Mouse (Mus musculus): Measurements from ENCODE around the gene Dock6. TPM values are rescaled to one million over a fixed set of nuclear protein-coding genes. Genes with fewer than 3 reads are reported as not detected.

Gene Dock6
- polyA plus RNA-seq, 1 experiment from 2014 or later, result 47.9 TPM

DNA sequence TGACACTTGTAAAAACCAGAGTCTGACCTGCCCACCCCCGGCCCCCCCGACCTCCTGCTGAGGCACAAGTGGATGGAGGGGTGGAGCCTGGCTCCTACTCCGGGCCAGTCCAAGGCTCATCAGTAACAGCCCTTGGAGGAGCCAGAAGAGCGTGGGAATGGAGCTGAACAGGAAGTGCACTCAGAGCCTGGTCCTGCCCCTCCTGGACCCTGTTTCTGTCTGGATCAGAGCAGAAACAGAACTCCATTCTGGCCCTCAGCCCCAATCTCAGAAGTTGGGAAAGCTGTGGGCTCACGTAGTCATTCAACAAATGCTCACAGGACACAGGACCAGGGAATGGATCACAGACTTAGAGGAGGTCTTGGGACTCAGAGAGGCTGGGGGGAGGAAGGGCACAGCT is 10.0 kb downstream of the Dock6 start:
- WGBS, result 36% methylated on average over 5 of the region's 5 CpGs
- DNase-seq (ENCODE audit: low spot score), result no peak
- peaks cover 41% of the 10 kb centered on the region for H3K4me1 ChIP-seq
- no peaks in the 10 kb centered on the region for H3K9me3 ChIP-seq
- peaks cover 83% of the 10 kb centered on the region for H3K36me3 ChIP-seq
- no peaks in the 10 kb centered on the region for H3K27me3 ChIP-seq (ENCODE audit: insufficient read depth, poor library complexity, severe bottlenecking)
- H3K4me3 ChIP-seq, result no peak overlapping the region
- peak overlapping the region; percentile 64; the same call in 1 of the 2 replicates for H3K27ac ChIP-seq

DNA sequence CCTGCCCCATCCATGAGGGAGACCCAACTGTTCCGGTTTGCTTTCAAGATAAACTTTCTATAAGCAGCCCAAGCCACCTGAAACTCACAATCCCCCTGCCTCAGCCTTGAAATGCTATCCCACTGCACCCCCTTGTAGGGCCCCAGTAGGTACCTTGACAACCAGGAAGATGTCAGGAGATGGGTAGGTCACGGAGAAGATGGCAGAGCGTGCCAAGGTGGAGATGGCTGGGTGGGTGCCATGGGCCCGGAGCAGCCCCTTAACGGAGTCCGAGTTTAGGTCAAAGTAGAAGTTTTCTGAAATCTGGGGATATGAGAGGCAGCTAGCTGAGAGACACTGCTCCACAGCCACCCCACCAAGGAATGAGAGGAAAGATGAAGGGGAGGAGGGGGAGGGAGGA is 11.1 kb downstream of the Dock6 start:
- Histone ChIP-seq H3K4me3 (no peak overlapping the region), H3K27ac (no peak overlapping the region), H3K4me1 (peaks cover 30% of the 10 kb centered on the region), H3K9me3 (no peaks in the 10 kb centered on the region), H3K27me3 (ENCODE audit: insufficient read depth, poor library complexity, severe bottlenecking) (no peaks in the 10 kb centered on the region), H3K36me3 (peaks cover 94% of the 10 kb centered on the region)
- 90% methylated on average over 6 of the region's 6 CpGs for WGBS
- DNase-seq (ENCODE audit: low spot score), result no peak

DNA sequence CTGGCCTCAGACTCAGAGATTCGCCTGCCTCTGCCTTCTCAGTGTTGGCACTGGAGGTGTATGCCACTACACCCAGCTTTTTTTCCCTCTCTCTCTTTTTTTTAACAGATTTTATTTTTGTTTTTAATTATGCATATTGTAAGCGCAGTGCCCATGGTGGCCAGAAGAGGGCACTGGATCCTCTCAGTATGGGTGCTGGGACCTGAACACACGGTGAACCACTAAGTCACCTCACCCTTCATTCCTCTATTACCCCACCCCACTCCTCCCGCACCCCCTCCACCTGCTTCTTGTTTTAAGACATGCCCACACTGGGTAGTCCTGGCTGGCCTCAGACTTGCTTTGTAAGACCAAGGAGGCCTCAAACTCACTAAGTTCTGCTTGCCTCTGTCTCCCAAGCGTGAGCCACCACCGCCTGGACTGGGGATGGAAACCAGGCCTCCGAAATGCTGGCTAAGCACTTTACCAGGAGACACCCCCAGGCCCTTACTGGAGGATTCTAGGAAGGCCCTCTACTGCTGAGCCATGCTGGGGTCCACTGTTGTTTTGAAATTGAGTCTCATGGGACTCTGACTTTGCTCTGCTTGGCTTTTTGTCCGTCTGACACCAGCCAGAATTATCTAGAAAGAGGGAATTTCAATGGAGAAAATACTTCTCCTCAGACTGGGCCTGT is 12.2 kb downstream of the Dock6 start:
- Histone ChIP-seq H3K4me1 (peaks cover 21% of the 10 kb centered on the region), H3K9me3 (no peaks in the 10 kb centered on the region), H3K27me3 (ENCODE audit: insufficient read depth, poor library complexity, severe bottlenecking) (no peaks in the 10 kb centered on the region), H3K36me3 (peaks cover 95% of the 10 kb centered on the region), H3K27ac (peak overlapping the region; percentile 44; the same call in 1 of the 2 replicates), H3K4me3 (no peak overlapping the region)
- 55% methylated on average over 8 of the region's 8 CpGs for WGBS
- no peak for DNase-seq (ENCODE audit: low spot score)

DNA sequence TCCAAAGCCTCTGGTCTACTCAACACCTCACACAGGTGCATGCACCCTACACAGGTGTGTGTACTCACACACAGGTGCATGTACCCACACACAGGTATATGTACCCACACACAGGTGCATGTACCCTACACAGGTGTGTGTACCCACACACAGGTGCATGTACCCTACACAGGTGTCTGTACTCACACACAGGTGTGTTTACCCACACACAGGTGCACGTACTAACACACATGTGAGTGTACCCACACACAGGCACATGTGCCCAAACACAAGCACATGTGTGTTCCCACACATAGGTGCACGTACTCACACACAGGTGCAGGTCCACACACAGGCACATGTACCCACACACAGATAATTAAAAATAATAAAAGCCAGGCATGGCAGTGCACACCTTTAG is 14.7 kb downstream of the Dock6 start:
- H3K27ac ChIP-seq, result no peak overlapping the region
- no peaks in the 10 kb centered on the region for H3K9me3 ChIP-seq
- no peak overlapping the region for H3K4me3 ChIP-seq
- peaks cover 93% of the 10 kb centered on the region for H3K36me3 ChIP-seq
- H3K27me3 ChIP-seq (ENCODE audit: insufficient read depth, poor library complexity, severe bottlenecking), result no peaks in the 10 kb centered on the region
- no peak for DNase-seq (ENCODE audit: low spot score)
- WGBS, result 87% methylated on average over 2 of the region's 2 CpGs
- H3K4me1 ChIP-seq, result peaks cover 8% of the 10 kb centered on the region

DNA sequence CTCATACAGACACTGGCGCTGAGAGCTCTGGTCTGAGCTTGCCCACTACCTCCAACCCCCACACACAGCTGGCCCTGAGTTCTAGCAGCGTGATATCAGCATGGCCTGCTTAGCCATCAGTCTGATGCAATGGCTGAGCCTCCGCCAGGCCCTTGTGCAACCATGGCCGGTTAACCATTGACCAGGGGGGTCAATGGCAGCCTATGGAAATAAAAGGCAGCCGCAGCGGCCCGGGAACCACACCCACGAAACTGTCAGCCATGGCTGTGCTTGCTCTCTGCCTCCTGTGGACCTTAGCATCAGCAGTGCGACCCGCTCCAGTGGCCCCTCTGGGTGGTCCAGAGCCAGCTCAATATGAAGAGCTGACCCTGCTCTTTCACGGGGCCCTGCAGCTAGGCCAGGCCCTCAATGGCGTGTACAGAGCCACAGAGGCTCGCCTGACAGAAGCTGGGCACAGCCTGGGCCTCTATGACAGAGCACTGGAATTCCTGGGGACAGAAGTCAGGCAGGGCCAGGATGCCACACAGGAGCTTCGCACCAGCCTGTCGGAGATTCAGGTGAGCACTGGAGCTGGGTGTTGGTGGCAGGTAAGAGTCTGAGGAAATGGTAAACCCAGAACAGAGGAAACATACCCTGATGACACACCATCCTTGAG is 17.1 kb downstream of the Dock6 start, which contains the start of gene Angptl8:
Gene Angptl8 (plus strand): TSS at position 253 of the 655 bp plus-strand sequence.
- Histone ChIP-seq H3K4me3 (no peak within 1 kb of the TSS), H3K4me1 (no peaks in the 10 kb centered on the region), H3K27ac (no peak within 1 kb of the TSS), H3K9me3 (no peaks in the 10 kb centered on the region), H3K27me3 (ENCODE audit: insufficient read depth, poor library complexity, severe bottlenecking) (no peaks in the 10 kb centered on the region), H3K36me3 (peaks cover 93% of the 10 kb centered on the region)
- 87% methylated on average over 15 of the region's 15 CpGs for WGBS
- DNase-seq (ENCODE audit: low spot score), result no peak

DNA sequence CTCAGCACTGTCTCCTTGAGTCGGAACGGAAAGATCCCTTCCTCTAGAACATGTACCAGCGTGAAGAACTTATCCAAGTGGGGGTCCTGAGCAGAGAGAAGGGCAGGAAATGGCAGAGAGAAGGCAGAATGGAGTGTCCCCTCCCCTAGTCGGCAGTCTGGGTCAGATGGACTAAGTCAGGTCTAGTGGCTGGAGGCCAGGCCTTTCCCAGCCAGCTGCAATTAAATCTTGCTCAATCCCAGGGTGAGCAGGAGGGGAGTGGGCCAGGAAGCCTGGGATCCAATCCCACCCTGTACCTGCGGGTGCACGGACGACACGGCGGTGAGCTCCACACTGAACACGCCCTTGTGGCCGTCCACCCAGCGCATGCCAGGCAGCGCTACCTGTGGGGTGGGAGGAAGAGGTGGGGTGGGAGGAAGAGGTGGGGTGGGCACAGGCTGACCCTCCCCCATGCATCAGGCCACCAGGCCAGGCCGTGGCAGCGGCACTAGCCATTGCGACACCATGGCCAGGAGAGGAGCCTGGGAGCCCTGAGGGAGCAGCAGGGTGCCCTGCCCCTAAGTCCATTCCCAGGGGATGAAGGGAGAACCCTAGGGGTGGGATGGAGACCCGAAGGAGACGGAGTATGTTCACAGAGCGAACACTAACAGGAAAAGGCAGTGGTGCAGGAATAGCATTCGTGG is 20.7 kb downstream of the Dock6 start:
- 87% methylated on average over 20 of the region's 20 CpGs for WGBS
- Histone ChIP-seq H3K27ac (no peak overlapping the region), H3K36me3 (peaks cover 93% of the 10 kb centered on the region), H3K4me3 (no peak overlapping the region), H3K4me1 (no peaks in the 10 kb centered on the region), H3K9me3 (no peaks in the 10 kb centered on the region), H3K27me3 (ENCODE audit: insufficient read depth, poor library complexity, severe bottlenecking) (no peaks in the 10 kb centered on the region)
- DNase-seq (ENCODE audit: low spot score), result no peak

DNA sequence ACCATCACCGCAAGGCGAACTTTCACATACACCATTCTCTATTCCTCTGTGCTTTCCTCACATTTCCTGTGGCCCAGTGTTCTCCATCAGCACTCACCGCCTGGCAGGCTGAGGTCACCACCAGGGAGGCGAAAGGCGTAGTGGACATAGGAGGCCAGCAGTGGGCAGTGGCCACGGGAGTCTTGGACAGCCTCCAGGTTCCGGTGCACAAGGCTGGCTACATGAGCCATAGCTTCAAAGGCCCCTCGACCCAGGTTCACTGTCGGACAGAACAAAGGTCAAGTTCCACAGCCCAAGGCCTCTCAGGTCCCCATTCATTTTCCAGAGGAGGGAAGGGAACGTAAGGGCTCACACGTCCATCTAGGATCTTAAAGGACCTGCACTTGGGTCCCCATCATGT is 21.5 kb downstream of the Dock6 start:
- WGBS, result 87% methylated on average over 11 of the region's 11 CpGs
- DNase-seq (ENCODE audit: low spot score), result no peak
- H3K36me3 ChIP-seq, result peaks cover 87% of the 10 kb centered on the region
- no peaks in the 10 kb centered on the region for H3K27me3 ChIP-seq (ENCODE audit: insufficient read depth, poor library complexity, severe bottlenecking)
- H3K4me3 ChIP-seq, result no peak overlapping the region
- no peaks in the 10 kb centered on the region for H3K9me3 ChIP-seq
- H3K27ac ChIP-seq, result no peak overlapping the region
- no peaks in the 10 kb centered on the region for H3K4me1 ChIP-seq

DNA sequence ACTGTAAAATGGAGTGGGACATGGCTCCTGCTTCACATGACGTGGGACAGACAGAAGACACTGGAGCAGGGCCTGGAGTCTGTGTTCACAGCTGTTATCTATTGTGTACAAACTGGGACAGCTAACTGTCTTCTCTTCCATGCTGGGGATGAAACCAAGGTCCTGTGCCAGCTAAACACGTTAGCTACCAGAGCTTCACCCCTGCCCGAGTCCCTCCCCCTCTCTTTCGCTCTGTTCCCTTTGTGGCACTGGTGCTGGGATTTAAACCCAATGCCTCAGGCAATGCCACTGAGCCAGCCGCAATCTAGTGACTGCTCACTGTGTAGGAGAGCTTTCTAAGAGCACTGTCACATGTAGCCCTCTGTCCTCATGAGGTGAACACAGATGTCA is 22.0 kb downstream of the Dock6 start:
- Histone ChIP-seq H3K27me3 (ENCODE audit: insufficient read depth, poor library complexity, severe bottlenecking) (no peaks in the 10 kb centered on the region), H3K36me3 (peaks cover 85% of the 10 kb centered on the region), H3K4me1 (peaks cover 1% of the 10 kb centered on the region; the same call in 1 of the 2 replicates), H3K27ac (no peak overlapping the region), H3K4me3 (no peak overlapping the region), H3K9me3 (no peaks in the 10 kb centered on the region)
- no peak for DNase-seq (ENCODE audit: low spot score)
- WGBS, result 75% methylated on average over 5 of the region's 5 CpGs

DNA sequence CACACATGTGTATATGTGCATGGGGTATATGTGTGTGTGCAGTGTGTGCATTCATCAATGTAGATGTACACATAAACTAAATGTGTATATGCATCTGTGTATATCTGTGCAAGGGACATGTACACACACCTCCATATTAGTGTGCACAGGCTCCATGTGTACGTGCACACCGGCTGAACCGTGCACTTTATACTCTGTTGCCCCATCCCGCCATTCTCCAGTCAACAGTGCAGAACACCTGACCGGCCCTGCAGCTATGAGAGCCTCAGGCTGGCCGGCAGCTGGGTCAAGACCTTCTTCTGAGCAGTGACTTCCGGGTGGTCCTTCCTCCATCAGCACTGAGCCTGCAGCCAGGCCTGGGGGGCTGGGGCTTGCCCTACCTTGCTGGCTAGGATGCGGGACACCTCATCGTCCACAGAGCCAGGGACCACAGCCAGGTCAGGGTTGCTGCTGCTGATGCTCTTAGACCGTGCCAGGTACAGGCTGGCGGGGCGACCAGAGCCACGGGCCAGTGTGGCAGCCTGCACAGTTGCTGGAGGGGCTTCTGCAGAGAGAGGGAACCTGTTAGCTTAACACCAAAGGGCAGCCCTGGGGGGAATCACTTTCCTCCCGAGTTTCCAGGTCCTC is 22.5 kb downstream of the Dock6 start:
- 83% methylated on average over 14 of the region's 14 CpGs for WGBS
- DNase-seq (ENCODE audit: low spot score), result no peak
- no peaks in the 10 kb centered on the region for H3K27me3 ChIP-seq (ENCODE audit: insufficient read depth, poor library complexity, severe bottlenecking)
- H3K4me3 ChIP-seq, result no peak overlapping the region
- peaks cover 85% of the 10 kb centered on the region for H3K36me3 ChIP-seq
- H3K4me1 ChIP-seq, result peaks cover 7% of the 10 kb centered on the region
- no peak overlapping the region for H3K27ac ChIP-seq
- H3K9me3 ChIP-seq, result no peaks in the 10 kb centered on the region

GRCm38 (mm10) chr9:21824366-21824765 is 28.1 kb downstream of the Dock6 start:
- H3K27ac ChIP-seq, result no peak overlapping the region
- H3K9me3 ChIP-seq, result no peaks in the 10 kb centered on the region
- peaks cover 74% of the 10 kb centered on the region for H3K36me3 ChIP-seq
- 65% methylated on average over 10 of the region's 10 CpGs for WGBS
- H3K4me3 ChIP-seq, result no peak overlapping the region
- H3K27me3 ChIP-seq (ENCODE audit: insufficient read depth, poor library complexity, severe bottlenecking), result no peaks in the 10 kb centered on the region
- DNase-seq (ENCODE audit: low spot score), result no peak
- peaks cover 11% of the 10 kb centered on the region for H3K4me1 ChIP-seq

DNA sequence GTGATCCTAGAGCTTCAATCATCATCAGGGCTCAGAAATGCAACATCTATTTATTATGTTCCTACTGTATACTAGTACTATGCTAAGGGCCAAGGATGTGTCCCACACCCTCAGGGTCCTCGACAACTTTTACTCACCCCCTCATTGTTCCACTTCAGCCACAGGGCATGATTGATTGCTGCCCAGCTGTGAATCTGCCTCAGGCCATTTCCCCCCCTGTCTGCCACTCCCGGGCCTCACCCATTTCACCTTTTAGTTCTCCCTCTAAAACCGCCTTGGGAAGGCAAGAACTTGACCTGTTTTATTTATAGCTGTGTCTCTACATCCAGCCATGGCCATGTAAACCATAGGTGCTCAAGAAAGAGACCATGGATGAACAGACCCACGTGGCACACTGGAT is 28.5 kb downstream of the Dock6 start:
- 63% methylated on average over 4 of the region's 4 CpGs for WGBS
- peaks cover 72% of the 10 kb centered on the region for H3K36me3 ChIP-seq

GRCm38 (mm10) chr9:21822686-21823085 is 29.7 kb downstream of the Dock6 start:
- no peaks in the 10 kb centered on the region for H3K27me3 ChIP-seq (ENCODE audit: insufficient read depth, poor library complexity, severe bottlenecking)
- H3K36me3 ChIP-seq, result peaks cover 72% of the 10 kb centered on the region
- peaks cover 11% of the 10 kb centered on the region for H3K4me1 ChIP-seq
- H3K4me3 ChIP-seq, result no peak overlapping the region
- H3K9me3 ChIP-seq, result no peaks in the 10 kb centered on the region
- WGBS, result 87% methylated on average over 6 of the region's 6 CpGs
- no peak overlapping the region for H3K27ac ChIP-seq
- no peak for DNase-seq (ENCODE audit: low spot score)

More for the DNA sequence above, 28.5 kb downstream of the Dock6 start:
- H3K4me1 ChIP-seq, result peaks cover 11% of the 10 kb centered on the region
- no peak for DNase-seq (ENCODE audit: low spot score)
- H3K4me3 ChIP-seq, result no peak overlapping the region
- H3K9me3 ChIP-seq, result no peaks in the 10 kb centered on the region
- no peak overlapping the region for H3K27ac ChIP-seq
- no peaks in the 10 kb centered on the region for H3K27me3 ChIP-seq (ENCODE audit: insufficient read depth, poor library complexity, severe bottlenecking)

DNA sequence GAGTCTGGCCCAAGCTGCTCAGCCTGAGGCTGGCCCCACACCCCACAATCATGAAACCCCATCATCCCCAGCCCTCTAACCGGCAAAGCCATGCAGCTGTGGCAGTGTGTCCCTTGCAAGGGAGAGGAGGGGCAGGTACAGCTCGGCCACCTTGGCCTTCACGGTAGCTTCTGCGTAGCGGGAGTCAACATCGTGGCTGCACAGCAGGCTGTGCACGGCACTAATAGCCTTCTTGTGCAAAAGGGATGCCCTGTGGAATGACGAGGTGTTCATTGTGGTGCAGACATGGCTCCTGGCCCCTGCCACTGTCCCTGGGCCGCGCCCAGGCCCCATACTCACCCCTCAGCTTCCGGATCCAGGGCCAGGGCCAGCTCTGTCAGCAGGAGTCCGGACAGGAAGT is 32.3 kb downstream of the Dock6 start:
- Histone ChIP-seq H3K9me3 (no peaks in the 10 kb centered on the region), H3K27ac (no peak overlapping the region), H3K27me3 (ENCODE audit: insufficient read depth, poor library complexity, severe bottlenecking) (no peaks in the 10 kb centered on the region), H3K4me3 (no peak overlapping the region), H3K4me1 (peaks cover 11% of the 10 kb centered on the region), H3K36me3 (peaks cover 82% of the 10 kb centered on the region)
- DNase-seq (ENCODE audit: low spot score), result no peak
- 84% methylated on average over 12 of the region's 12 CpGs for WGBS
